Mouse (Mus musculus): ENCODE data around the gene Dpep1.
"Not testable (repeated sequence)": the region's sequence is repeated elsewhere in the genome, so short reads cannot be mapped to it uniquely, and the experiment has no call there.

The Dpep1 gene

DNA sequence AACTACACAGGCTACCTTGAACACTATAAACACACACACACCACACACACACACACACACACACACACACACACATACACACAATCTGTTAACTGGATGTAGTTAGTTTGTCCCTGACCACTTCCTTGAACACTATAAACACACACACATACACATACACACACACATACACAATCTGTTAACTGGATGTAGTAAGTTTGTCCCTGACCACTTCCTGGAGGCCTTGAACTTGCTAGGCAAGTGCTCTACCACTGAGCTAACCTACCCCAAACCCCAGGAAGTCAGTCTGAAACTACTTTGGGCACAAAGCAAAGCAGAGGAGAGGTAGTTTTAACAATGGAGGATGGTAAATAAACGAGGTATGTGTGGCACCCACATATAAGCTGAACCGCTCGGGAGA is 17.5 kb downstream of the Dpep1 start:
- intact Hi-C loops (cut with DNase I), result loop anchor here (5.0 kb wide), 2 partner anchors 96 to 366 kb away; no protein-coding TSS in a partner anchor

DNA sequence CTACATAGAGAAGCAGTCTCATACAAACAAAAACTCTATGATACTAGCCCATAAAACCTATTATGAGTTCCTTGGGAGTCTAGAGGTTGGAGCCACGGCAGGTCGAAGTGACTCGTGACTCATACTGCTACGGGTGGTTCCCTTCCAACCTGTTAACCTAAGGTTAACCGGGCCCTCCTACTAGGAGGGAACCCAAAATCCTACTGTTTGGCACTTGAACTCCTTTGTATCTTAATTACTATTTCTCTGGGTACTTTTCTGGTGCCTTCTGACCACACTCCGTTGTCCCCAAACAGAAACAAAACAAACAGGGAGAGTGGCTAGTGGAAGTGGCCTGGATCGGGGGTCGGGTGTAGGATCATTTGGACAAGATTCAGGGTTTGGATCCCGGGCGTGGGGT is 25.8 kb downstream of the Dpep1 start:
- intact Hi-C loops (cut with DNase I), result loop anchor here (10.0 kb wide), 1 partner anchor 597 kb away; the partner anchor contains the start of genes Galns and Trappc2l

DNA sequence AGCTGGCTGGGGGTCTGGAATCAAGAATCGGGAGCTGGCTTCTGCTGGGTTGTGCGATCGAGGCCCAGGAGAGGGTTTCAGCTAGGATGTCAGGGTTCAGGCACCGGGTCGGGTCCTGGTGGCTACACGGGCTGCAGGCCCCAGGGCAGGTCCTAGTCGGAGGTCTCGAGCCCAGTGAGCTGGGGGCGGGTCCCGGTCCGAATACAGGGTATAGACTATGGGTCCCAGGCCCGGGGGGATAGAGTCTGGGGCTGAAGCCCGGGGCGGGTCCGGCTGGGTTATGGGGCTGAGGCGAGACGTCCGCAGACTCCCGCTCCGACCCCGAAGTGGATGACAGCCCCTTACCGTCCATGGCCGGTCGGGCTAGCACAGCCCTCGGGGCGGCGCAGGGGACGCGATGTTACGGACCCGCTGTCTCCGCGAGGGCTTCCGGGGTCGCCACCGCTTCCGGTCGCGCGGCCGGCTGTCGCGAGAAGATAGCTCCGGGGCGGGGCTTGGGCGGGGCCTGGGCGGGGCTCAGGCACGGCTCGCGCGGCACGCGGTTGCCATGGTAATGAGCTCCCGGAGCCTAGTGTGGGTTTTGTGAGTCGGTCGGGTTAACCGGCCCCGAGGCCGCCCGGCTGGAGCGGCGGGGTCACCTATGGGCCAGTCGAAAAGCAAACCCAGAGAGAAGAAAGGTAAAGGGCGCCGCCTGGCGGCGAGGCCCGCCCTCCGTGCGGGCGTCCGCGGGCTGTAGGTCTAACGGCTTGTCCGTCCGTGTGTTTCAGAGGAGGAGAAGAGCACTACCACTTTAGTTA is 26.5 kb downstream of the Dpep1 start, which contains the start of the genes Chmp1a and Spata33:
Gene Chmp1a, minus strand, starts transcription at position 443 of the 797 bp plus-strand sequence.
Gene Spata33, plus strand, starts transcription at position 512 of the 797 bp plus-strand sequence.
- intact Hi-C loops (cut with DNase I), result loop anchor here (10.0 kb wide), 1 partner anchor 598 kb away; the partner anchor contains the start of genes Galns and Trappc2l

DNA sequence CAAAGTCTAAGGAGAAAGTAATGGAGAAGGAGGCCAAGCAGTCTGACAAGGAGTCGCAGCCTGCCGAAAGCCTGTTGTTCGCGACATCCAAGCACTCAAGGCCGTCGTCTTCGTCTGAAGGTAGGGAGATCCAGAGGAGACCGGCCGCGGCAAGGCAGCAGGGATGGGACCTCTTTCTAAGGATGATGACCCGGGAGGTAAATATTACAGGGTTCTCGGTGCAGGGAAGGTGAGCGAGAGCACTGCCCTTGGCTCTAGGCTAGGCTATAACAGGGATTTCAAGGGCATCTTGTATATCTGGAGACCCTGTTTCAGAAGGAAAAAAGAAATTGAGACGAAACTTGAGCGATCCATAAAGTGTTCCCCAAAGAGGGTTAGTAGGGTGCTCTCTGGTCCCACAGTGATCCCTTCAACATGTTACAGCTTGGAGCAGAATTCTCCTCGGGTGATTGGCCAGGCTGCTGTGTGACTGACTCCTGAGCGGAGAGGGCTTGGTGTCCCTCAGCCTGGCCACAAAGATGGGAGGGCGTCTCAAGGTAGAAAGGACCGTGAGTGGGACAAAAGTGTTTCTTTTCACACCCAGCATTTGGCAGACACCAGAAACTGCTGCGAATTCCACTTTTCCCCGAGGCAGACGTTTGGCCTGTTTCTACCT is 27.2 kb downstream of the Dpep1 start:
- intact Hi-C loops (cut with DNase I), result loop anchor here (10.0 kb wide), 1 partner anchor 598 kb away; the partner anchor contains the start of genes Galns and Trappc2l

DNA sequence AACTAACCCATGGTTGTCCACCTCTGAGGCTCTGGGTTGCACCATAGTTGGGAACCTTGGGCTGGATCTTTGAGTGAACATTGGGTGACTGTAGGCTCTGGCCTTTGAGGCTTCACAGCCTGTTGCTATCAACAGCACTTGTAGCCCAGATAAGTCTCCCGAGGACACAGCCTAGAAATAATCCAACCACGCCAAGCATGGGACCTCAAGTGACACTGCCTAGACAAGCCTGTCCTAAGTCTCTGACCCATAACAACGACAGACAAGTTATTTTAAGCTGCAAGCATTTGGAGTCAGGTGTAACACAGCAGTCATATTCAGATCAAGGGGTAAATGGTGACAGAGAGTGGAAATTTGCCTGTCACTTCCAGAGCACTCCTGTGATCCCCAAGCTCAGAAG is 29.4 kb downstream of the Dpep1 start:
- intact Hi-C loops (cut with DNase I), result loop anchor here (10.0 kb wide), 1 partner anchor 601 kb away; the partner anchor contains the start of genes Galns and Trappc2l

DNA sequence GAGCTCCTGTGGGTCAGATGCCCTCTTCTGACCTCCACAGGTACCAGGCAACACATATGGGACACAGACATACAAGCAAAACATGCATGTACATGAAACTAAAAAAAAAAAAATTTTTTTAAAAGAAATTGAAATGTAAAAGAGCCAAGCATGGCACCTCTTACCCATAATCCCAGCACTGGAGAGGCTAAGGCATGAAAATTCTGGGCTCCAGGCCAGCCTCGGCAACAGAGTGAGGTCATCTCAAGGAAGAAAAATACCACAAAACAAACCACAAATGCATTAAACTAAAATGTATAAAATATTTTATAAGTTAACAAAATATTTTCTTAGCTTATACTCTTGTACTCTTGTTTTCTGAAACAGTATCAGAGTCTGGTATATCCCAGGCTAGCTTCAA is 34.9 kb downstream of the Dpep1 start:
- intact Hi-C loops (cut with DNase I), result no loop called here

DNA sequence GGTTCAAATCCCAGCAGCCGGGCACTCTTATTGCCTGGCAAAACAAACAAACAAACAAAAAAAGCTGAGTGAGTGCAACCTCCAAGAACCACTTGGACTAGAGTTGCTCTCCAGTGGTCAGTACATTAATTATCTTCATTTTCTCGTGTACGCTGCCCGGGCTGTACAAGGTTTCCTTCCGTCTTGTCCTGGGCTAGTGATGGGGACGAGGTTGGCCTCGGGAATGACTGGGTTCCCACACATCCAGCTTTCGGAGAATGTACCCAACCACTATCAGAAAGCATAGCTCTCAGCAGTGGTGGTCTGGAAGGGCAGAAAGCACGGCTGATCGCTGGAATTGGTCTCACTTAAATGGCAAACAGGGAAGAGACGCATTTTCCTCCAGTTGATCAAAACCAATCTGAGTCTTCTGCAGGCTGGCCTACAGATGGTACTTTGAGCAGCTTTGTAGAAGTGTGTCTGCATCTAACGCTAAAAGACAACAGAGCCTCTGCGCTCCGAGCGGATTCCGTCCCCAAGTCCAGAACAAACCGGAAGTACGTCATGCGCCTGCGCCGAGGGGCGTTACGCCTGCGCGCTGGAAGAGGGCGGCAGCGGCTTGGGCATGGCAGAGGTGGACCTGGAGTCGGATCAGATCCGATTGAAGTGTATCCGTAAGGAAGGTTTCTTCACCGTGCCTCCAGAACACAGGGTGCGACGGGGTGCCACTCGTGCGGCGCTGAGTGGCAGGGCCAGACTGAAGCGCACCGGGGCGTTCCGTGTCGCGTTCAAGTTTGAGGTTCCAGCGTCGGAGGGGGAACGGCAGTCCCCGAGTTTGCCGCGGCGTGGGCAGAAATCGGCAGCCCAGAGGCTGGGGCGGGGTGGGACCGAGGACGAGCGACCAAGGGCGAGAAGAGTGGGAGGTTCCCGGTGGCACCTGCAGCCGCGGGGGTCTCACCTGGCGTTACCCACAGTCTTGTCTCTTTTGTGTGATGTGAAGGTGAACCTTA is 38.5 kb downstream of the Dpep1 start, which contains the start of gene Cdk10:
Gene Cdk10, plus strand, starts transcription at position 565 of the 989 bp plus-strand sequence.
- intact Hi-C loops (cut with DNase I), result no loop called here

DNA sequence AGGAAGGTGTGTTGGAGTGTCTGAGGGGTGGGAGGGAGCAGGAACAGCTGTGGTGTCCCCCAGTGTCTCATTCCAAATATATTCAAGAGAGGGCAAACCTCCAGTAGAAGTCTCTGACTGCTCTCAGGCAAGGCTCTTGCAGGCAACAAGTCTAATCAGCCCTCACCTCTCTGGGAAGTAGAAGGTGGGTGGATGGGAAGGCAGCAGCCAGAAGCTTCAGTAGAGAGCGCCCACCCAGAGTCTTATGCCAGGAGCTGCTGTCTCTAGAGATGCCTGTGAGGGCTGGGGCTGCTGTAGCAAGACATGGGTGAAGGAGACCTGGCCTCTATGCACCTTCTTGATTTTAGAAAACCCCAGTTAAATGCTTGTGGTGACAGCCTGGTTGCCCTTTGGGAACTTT is 42.4 kb downstream of the Dpep1 start:
- intact Hi-C loops (cut with DNase I), result no loop called here

DNA sequence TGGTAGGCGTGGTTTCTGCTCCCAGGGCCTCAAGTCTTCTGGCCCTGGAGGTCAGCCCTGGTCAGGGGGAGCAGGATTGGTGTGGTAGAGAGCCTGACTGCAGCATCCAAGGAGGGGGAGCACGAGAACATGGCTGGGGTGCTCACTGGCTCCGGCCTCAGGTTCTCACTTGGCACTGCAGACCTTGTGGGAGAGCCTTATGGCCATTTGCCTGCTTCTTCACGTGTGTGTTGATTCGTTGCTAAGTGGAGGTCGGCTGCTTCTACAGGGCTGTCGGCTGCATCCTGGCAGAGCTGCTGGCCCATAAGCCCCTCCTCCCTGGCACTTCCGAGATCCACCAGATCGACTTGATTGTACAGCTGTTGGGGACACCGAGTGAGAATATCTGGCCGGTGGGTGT is 44.3 kb downstream of the Dpep1 start:
- intact Hi-C loops (cut with DNase I), result not testable (repeated sequence)

DNA sequence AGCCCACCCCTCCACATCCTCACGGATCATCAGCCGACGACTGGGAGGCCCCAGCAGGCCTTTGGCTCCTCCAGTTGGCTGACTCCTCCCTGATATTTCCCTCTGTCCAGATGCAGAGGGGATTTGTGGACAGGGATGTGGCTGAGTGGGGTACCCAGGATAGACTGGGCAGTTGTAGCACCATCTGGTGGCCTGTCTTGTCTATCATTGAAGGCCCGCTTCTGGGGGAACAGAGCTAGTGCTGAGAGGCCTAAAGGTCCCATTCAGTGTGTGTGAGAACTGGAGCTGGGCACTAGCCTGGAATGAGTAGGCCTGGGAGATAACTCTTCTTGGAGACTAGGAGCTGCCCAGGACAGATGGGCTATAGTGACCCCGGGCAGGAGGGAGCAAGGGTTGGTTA is 45.7 kb downstream of the Dpep1 start:
- intact Hi-C loops (cut with DNase I), result no loop called here

DNA sequence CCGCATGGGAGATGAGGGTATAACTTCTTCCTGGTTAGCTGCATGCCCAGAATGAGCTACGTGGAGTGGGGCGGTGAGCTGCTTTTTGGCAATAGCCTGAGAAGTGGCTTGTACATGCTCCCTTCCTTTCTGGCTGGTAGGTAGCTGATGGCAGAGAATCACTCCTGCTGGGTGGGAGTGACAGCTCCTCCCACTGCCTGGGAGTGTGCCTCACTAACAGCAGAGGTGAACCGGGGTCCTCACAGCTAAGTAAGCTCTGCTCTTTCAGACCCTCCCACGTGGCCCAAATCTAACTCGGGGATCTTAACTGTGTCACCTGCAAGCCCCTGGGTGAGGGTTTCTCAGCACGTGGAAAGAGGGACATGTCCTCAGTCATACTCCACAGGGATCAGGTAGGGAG is 46.5 kb downstream of the Dpep1 start:
- intact Hi-C loops (cut with DNase I), result no loop called here

DNA sequence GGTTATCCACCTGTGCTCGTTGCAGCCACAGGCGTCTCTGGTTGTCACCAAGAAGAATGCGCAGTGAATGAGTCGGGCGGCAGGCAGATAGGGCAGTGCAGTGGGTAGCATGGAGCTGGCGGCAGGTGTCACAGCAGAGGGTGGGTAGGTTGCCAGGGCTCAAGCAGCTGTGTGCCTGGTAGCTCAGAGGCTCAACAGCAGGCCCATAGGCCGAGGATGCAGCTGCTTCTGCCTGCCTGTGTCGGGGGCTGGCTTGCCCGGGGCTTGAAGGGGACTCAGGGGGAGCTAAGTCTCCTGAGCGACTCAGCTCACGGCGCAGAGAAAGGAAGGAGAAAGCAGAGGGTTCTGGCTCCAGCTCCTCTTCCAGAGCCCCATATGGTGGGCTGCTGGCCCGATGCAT is 47.3 kb downstream of the Dpep1 start:
- intact Hi-C loops (cut with DNase I), result no loop called here

DNA sequence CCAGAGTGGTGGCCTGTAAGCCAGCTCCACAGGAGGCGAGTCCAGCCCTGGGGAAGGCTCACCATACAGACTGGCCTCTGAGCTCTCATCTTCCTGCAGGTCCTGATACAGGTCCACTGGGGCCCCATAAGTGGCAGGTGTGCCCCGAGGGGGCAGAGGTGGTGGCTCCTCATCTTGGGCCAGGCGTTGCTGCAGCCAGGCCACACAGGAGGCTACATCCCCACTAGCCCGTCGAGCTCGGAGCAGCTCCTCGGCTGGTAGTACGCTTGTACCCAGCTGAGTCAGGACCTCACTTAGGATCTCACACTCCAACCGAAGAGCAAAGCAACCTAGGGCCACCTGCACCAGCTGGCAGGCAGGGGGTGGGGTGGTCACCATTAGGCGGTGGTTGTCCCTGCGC is 47.7 kb downstream of the Dpep1 start:
- intact Hi-C loops (cut with DNase I), result no loop called here

DNA sequence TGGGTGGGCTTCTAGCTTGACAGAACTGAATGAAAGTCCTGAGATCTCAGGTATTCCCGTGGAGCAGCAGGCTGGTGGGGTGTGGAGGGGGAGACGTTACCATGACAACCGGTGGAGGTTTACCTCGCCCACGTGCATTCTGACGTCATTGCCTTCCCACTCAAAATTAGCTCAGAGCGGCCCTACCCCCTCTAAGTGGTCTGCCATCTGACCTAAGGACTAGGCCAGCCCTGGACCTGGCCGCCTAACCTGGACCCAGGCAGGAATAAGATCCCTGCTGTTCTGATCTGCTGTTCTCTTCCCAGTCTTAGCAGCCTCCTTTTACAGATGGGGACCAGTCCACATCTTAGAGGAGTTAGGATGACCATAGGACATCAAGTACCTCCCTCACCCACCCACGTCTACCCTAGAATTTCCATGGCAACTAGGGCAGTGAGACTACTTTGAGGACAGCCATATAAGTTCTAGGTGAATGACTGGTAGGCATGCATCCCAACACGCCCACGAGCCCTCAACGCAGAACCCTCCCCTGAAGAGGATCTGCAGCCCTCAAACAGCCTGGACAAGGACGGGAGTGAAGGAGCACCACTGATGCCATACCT is 49.0 kb downstream of the Dpep1 start:
- intact Hi-C loops (cut with DNase I), result no loop called here

DNA sequence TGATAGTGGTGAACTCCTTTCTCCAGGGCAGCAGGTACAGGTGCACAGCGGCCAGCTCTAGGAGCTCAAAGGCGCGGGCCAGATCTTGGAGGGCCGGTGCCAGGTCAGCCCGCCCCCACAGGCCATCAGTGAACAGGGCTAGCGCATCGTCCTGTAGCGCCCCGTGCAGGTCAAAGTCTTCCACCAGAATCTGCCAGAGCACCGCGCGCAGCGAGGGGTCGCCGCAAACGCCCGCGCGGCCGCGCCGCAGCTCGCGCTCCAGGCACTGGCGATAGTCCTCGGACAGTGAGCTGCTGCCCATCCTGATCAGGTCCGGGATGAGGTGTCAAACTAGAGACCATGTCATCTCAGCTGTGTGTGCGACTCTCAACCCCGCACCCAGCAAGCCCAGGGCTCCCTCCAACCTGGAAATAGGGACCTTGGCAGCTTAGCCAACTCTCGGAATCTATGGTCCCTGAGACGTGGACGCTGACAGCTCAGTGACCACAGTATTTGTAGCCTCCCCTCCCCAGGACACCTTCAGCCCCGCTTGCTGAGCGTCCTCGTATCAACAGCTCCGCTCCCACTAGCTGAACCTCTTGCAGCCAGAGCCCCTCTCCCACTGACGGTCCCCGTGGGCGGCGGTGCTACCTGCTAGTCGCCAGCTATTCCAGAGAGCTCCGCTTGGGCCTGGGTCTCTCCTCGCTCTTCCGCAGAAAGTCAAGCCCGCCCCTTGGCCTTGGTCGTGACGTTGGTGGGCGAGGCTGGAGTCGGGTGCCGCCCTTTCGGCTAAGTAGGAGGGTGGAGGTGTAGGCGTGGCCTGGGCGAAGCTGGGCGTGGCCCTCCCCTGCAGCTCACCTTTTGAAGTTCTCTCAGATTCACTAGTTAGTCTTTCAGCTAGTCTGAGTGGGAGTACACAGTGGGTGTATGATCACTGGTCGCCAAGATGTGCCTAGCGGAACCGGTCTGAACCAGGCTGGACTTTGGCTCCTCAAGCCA is 49.8 kb downstream of the Dpep1 start, which contains the start of gene Spata2l:
Gene Spata2l, minus strand, starts transcription at position 714 of the 978 bp plus-strand sequence.
- intact Hi-C loops (cut with DNase I), result no loop called here

DNA sequence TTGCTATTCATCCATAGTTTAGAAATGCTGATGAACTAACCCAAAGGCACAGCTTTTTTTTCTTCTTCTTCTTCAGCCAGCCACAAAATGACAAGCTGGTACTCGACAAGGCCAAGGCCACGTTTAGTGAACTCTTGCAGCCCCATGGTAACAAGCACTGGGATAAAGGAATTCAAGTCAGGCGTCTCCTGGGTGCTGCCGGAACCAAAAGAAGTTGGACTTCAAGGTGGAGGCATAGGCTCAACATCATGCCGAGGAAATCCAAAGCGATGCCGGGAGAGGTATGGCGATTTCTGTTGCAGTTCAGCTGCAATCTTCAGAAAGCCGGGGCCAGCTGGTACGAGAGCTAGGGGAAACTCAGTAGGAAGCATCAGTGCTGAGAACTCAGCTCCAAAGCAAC is 53.4 kb downstream of the Dpep1 start:
- intact Hi-C loops (cut with DNase I), result no loop called here

DNA sequence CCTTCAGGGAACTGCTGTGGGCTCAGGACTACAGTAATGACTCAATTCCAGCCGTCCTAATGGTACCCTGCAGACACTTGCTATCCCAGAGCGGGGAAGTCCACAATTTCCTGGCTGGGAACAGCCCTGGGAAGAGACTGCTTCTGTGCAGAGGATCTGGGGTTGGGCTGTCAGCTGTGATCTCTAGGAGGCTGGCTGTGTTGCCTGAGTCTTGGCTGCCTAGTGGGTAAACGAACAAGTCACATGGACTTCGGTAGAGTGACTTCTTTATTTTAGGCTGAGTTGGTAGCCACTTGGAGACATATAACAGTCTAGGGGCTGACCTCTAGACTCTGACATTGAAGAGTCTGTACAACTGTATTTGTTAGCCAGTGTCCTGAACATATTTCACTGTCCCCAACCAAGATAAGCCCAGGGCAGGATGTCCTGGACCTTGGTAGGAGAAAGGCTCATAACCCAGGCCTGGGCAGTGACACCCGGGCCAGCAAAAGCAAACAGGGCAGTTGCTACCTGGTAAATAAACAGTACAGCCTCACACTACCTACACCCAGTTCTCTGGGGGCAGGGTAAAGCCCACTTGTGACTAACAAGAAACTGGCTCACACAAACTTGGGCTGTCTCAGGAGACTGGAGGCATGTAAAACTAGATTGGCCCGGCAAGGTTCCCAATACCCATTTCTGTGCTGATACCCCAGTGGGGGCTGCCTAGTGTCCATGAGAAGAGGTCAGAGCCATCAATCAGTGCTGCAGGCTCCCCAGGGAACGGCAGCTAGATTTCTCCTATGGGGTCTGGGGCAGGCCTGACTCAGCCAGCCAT is 56.3 kb downstream of the Dpep1 start:
- intact Hi-C loops (cut with DNase I), result no loop called here

DNA sequence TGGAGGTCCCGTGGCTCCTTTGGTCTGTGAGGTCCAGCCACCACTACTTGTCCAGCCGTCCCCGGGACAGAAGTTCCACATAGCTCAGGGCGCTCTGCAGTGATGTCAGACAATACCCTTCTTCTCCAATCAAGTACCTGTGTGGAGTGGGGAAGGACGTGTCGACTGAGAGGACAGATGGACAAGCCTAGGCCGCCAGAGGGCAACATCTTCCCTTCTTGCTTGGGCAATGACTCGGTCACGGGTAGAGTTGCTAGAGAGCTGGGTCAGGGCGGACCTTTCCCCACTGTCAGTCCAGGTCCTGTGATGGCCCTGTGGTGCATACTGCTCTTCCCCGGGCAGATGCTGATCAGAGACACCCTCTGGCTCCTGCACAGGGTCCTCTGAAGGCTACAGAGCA is 57.0 kb downstream of the Dpep1 start:
- intact Hi-C loops (cut with DNase I), result no loop called here
